Mouse (Mus musculus) hindbrain, embryonic 10.5 days (tissue): ENCODE measurements around the gene 4933407L21Rik. TPM values are rescaled to one million over a fixed set of nuclear protein-coding genes. Genes with fewer than 3 reads are reported as not detected.

Experiments
- DNase-seq: peaks from one replicate; pipeline ENCODE4 v3.0.0-alpha.2; 2017; ENCODE audit warnings: low spot score
- H3K27ac ChIP-seq: fragments of 300-500 bp; sonication (generic); 2 replicates; pipeline ENCODE4 v1.5.1; 2016; ENCODE audit warnings: mild to moderate bottlenecking, moderate library complexity
- H3K27me3 ChIP-seq: fragments of 300-500 bp; sonication (generic); 2 replicates; pipeline ENCODE4 v1.6.1; 2016; ENCODE audit warnings: mild to moderate bottlenecking; ENCODE audit not compliant: poor library complexity, insufficient read depth, severe bottlenecking
- H3K36me3 ChIP-seq: fragments of 300-500 bp; sonication (generic); 2 replicates; pipeline ENCODE4 v1.6.1; 2016; ENCODE audit warnings: mild to moderate bottlenecking, moderate library complexity
- H3K4me1 ChIP-seq: fragments of 300-500 bp; sonication (generic); replicated peaks from 2 replicates; pipeline ENCODE4 v1.6.1; 2016; ENCODE audit warnings: mild to moderate bottlenecking
- H3K4me3 ChIP-seq: fragments of 300-500 bp; sonication (generic); 2 replicates; pipeline ENCODE4 v1.5.1; 2016; ENCODE audit warnings: mild to moderate bottlenecking, moderate library complexity
- H3K9me3 ChIP-seq: fragments of 300-500 bp; sonication (generic); 2 replicates; pipeline ENCODE4 v1.6.1; 2016; ENCODE audit warnings: mild to moderate bottlenecking, moderate library complexity
- WGBS: fragments of 180-500 bp; shearing (Covaris S2); methylation state at CpG from one replicate; pipeline ENCODE4 v1.1.7; 2016; 5-methylcytosine and 5-hydroxymethylcytosine counted together
- polyA plus RNA-seq: library from polyadenylated mRNA; unstranded; fragments of >200 nt; fragmentation: Nextera tagmentation; extraction: Ambion mirVana; gene quantifications from 2 replicates; pipeline ENCODE4 v1.2.1, GENCODE M21; 2016

Gene 4933407L21Rik
- polyA plus RNA-seq, result 0.43 and 0.51 TPM in 2 replicates

GRCm38 (mm10) chr1:85928057-85928687 lies at the start of gene 4933407L21Rik:
Gene 4933407L21Rik, plus strand, starts transcription at chr1:85928483.
- no peak within 1 kb of the TSS for H3K4me3 ChIP-seq

GRCm38 (mm10) chr1:85882003-85882402 lies 46.3 kb upstream of the 4933407L21Rik start:
- no peak for DNase-seq
- WGBS, result 93% methylated on average over 12 of the region's 12 CpGs
- no peaks in the 10 kb centered on the region for H3K4me1 ChIP-seq
- H3K27me3 ChIP-seq, result no peaks in the 10 kb centered on the region
- H3K9me3 ChIP-seq, result peaks cover 55% of the 10 kb centered on the region
- H3K4me3 ChIP-seq, result no peak overlapping the region
- H3K27ac ChIP-seq, result no peak overlapping the region
- H3K36me3 ChIP-seq, result no peaks in the 10 kb centered on the region

More at GRCm38 (mm10) chr1:85928057-85928687, at the start of gene 4933407L21Rik:
- WGBS, result 39% methylated on average over 4 of the region's 4 CpGs
- Histone ChIP-seq H3K27me3 (no peaks in the 10 kb centered on the region; the same call in 1 of the 2 replicates), H3K36me3 (no peaks in the 10 kb centered on the region), H3K27ac (peak within 1 kb of the TSS; percentile 69), H3K9me3 (no peaks in the 10 kb centered on the region), H3K4me1 (peaks cover 40% of the 10 kb centered on the region)
- peak; percentile 50 for DNase-seq

GRCm38 (mm10) chr1:85887221-85887620 lies 41.1 kb upstream of the 4933407L21Rik start:
- peaks cover 15% of the 10 kb centered on the region for H3K9me3 ChIP-seq
- H3K27ac ChIP-seq, result no peak overlapping the region
- no peak for DNase-seq
- no peaks in the 10 kb centered on the region for H3K4me1 ChIP-seq
- 89% methylated on average over 7 of the region's 7 CpGs for WGBS
- no peak overlapping the region for H3K4me3 ChIP-seq
- no peaks in the 10 kb centered on the region for H3K27me3 ChIP-seq
- H3K36me3 ChIP-seq, result no peaks in the 10 kb centered on the region

- peak within 1 kb of the TSS; percentile 88 for H3K4me3 ChIP-seq
- peak within 1 kb of the TSS; percentile 95 for H3K27ac ChIP-seq
- no peaks in the 10 kb centered on the region for H3K27me3 ChIP-seq
- no peaks in the 10 kb centered on the region for H3K36me3 ChIP-seq
- WGBS, result 1% methylated on average over 35 of the region's 35 CpGs
- H3K9me3 ChIP-seq, result no peaks in the 10 kb centered on the region
- DNase-seq, result peak; percentile 91
- H3K4me1 ChIP-seq, result peaks cover 49% of the 10 kb centered on the region
These were observed 34.0 kb upstream of the 4933407L21Rik start, which contains the start of gene Itm2c for GRCm38 (mm10) chr1:85894231-85894747. Gene Itm2c, plus strand, starts transcription at chr1:85894281.

- Histone ChIP-seq H3K27me3 (no peaks in the 10 kb centered on the region), H3K27ac (peak overlapping the region; percentile 95), H3K9me3 (no peaks in the 10 kb centered on the region), H3K4me3 (peak overlapping the region; percentile 88), H3K36me3 (no peaks in the 10 kb centered on the region), H3K4me1 (peaks cover 55% of the 10 kb centered on the region)
- WGBS, result under 1% methylated on average over 30 of the region's 30 CpGs
- DNase-seq, result peak; percentile 81
These were observed 33.4 kb upstream of the 4933407L21Rik start for GRCm38 (mm10) chr1:85894748-85895360.

GRCm38 (mm10) chr1:85895391-85895837 lies 32.9 kb upstream of the 4933407L21Rik start:
- 3% methylated on average over 15 of the region's 15 CpGs for WGBS
- H3K4me3 ChIP-seq, result peak overlapping the region; percentile 88
- no peaks in the 10 kb centered on the region for H3K9me3 ChIP-seq
- DNase-seq, result peak; percentile 73
- H3K4me1 ChIP-seq, result peaks cover 61% of the 10 kb centered on the region
- peak overlapping the region; percentile 95 for H3K27ac ChIP-seq
- 0 out of 2 replicates have a peak, but pooled peaks cover 1% of the 10 kb centered on the region for H3K36me3 ChIP-seq
- H3K27me3 ChIP-seq, result no peaks in the 10 kb centered on the region

GRCm38 (mm10) chr1:85896110-85896509 lies 32.2 kb upstream of the 4933407L21Rik start:
- DNase-seq, result no peak
- peaks cover 8% of the 10 kb centered on the region; the same call in 1 of the 2 replicates for H3K36me3 ChIP-seq
- peaks cover 68% of the 10 kb centered on the region for H3K4me1 ChIP-seq
- WGBS, result 83% methylated on average over 5 of the region's 5 CpGs
- H3K4me3 ChIP-seq, result peak overlapping the region; percentile 88
- H3K9me3 ChIP-seq, result no peaks in the 10 kb centered on the region
- H3K27ac ChIP-seq, result peak overlapping the region; percentile 95
- no peaks in the 10 kb centered on the region for H3K27me3 ChIP-seq

- DNase-seq, result no peak
- Histone ChIP-seq H3K27me3 (no peaks in the 10 kb centered on the region), H3K4me1 (peaks cover 77% of the 10 kb centered on the region), H3K36me3 (peaks cover 8% of the 10 kb centered on the region; the same call in 1 of the 2 replicates), H3K4me3 (peak overlapping the region; percentile 88; the same call in 1 of the 2 replicates), H3K9me3 (no peaks in the 10 kb centered on the region), H3K27ac (peak overlapping the region; percentile 70)
- WGBS, result 74% methylated on average over 12 of the region's 12 CpGs
These were observed 31.2 kb upstream of the 4933407L21Rik start for GRCm38 (mm10) chr1:85896781-85897700.

- DNase-seq, result no peak
- 46% methylated on average over 8 of the region's 8 CpGs for WGBS
- Histone ChIP-seq H3K9me3 (no peaks in the 10 kb centered on the region), H3K4me1 (peaks cover 80% of the 10 kb centered on the region), H3K4me3 (no peak overlapping the region; the same call in 1 of the 2 replicates), H3K27ac (peak overlapping the region; percentile 70), H3K27me3 (no peaks in the 10 kb centered on the region), H3K36me3 (peaks cover 14% of the 10 kb centered on the region)
These were observed 30.2 kb upstream of the 4933407L21Rik start for GRCm38 (mm10) chr1:85897901-85898760.

- 27% methylated on average over 12 of the region's 12 CpGs for WGBS
- no peaks in the 10 kb centered on the region for H3K27me3 ChIP-seq
- H3K9me3 ChIP-seq, result no peaks in the 10 kb centered on the region
- H3K4me3 ChIP-seq, result no peak overlapping the region
- peak overlapping the region; percentile 70 for H3K27ac ChIP-seq
- DNase-seq, result no peak
- peaks cover 22% of the 10 kb centered on the region for H3K36me3 ChIP-seq
- H3K4me1 ChIP-seq, result peaks cover 77% of the 10 kb centered on the region
These were observed 29.4 kb upstream of the 4933407L21Rik start for GRCm38 (mm10) chr1:85898761-85899387.

- Histone ChIP-seq H3K27ac (peak overlapping the region; percentile 70), H3K27me3 (no peaks in the 10 kb centered on the region), H3K36me3 (peaks cover 27% of the 10 kb centered on the region), H3K4me3 (no peak overlapping the region), H3K9me3 (no peaks in the 10 kb centered on the region), H3K4me1 (peaks cover 73% of the 10 kb centered on the region)
- DNase-seq, result no peak
These were observed 28.9 kb upstream of the 4933407L21Rik start for GRCm38 (mm10) chr1:85899388-85899761.
